Mouse (Mus musculus): ENCODE results near the gene 4930412O13Rik.

Gene 4930412O13Rik

DNA sequence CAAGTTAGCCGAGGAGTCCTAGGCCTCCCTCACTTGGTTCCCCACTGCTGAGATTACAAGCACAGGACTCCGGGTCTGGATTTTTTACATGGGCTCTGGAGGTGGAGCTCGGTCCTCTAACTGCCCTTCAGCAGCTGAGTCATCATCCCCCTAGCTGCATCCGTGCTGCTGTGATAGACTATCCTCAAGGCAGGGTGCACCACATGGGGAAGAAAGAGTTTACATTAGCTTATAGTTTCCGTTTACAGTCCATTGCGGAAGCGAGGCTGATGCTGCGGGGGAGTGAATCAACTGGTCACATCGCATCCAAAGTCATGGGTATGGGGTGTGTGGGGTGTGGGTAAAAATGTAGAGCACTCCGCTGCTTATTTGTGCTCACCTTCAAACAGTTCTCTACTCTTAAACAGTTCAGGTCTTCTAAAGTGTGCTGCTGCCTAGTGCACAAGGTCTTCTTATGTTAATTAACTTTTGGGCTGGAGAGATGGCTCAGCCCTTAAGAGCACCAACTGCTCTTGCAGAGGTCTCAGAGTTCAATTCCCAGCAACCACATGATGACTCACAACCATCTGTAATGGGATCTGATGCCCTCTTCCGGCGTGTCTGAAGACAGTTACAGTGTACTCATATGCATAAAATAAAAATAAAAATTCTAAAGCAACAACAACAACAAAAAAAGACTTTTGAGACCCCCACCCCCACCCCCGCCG, 23.0 kb downstream of the 4930412O13Rik start:
- no peak for DNase-seq

DNA sequence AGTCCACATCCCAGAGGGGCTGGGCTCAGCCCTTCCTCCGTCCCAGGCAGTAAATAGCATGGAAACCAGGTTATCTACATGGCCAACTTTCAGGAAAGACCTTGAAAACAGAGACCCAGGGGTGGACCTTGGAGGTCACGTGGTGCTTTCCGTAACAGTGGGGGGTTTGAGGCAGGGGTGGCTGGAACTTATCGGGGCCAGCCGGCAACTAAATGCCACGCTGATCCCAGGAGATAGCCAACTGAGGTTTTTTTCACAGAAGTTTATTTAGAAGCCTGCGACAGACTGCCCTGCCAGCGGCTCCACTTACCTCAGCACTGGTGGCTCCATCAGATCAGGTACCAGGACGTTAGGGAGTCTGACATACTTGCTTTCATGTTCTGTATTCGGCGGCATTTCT, 24.9 kb downstream of the 4930412O13Rik start:
- peak; percentile 38 for DNase-seq

GRCm38 (mm10) chr2:9917602-9918001, 36.5 kb downstream of the 4930412O13Rik start:
- no peak for DNase-seq

DNA sequence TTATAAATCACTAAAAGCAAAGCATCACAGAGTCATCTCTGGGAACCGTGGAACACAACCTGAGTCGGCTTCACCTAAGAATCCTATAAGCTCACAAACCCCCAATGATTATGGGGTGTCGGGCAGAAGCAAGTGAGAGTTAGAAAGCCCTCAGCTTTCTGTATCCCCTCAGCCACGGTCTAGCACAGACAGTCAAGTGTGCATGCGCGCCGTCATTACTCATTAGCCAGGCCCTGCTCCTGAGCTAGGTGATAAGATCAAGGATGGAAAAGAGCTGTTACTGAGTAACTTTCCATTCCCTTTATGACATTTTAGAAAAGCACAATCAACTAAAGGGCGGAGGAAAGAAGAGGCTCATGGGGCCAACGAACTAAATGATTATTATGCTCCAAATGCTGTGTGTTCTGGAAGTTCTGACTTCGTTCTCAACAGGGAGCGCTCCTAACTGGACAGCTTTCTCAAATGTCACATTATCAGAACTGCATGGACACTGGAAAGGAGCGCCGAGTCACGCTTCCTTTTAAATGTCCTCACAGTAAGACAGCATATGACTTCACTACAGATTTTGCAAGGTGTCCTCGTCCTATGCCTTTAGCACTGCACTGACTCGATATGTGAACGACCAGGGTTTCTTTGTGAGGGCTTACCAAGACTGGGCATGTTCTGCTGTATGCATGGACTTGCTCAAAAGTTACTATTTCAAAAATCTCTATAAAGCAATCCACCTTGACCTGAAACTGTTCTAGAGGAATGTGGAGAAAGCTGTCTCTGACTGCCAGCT, 37.8 kb downstream of the 4930412O13Rik start:
- peak; percentile 44 for DNase-seq

DNA sequence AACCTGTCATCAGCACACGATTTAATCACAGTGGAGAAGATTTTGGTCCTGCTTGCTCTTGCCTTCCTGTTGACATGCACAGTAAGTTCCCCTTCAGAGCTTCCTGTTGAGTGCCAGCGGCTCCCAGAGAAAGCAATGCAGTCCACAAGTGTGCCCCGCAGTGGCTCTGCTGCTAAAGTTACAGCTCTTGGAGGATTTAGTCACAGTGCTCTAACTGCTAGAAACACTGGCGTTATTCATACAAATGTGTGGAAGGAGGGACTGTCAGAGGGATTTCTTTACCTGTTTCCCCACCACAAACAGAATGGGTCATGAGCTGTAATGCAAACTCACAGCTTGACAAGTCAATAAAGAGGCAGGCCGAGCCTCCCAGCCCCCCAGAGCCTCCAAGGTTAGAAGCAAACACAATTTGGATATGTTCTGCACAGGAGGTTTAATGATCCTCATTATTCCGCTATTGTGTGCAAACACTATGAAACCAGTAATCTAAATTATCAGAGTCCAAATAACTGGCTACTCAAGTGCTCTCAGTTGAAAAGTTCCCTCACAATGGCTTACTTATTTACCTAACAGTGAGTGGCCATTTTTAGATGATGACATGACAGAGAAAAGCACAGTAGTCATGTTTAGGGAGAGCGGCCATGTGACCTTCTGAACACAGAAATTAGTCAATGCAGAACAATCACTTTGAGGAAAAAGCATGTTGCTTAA, 45.3 kb downstream of the 4930412O13Rik start:
- no peak for DNase-seq

- no peak for DNase-seq
Observed at GRCm38 (mm10) chr2:9926905-9927283, 45.8 kb downstream of the 4930412O13Rik start.
